Mouse (Mus musculus): ENCODE measurements around the gene Nfix. TPM values are rescaled to one million over a fixed set of nuclear protein-coding genes. Genes with fewer than 3 reads are reported as not detected.
"Not testable (repeated sequence)": the region's sequence is repeated elsewhere in the genome, so short reads cannot be mapped to it uniquely, and the experiment has no call there.

Gene Nfix
- total and polyA plus RNA-seq, 3 experiments: 59.9 to 113 (median 91.3) TPM

DNA sequence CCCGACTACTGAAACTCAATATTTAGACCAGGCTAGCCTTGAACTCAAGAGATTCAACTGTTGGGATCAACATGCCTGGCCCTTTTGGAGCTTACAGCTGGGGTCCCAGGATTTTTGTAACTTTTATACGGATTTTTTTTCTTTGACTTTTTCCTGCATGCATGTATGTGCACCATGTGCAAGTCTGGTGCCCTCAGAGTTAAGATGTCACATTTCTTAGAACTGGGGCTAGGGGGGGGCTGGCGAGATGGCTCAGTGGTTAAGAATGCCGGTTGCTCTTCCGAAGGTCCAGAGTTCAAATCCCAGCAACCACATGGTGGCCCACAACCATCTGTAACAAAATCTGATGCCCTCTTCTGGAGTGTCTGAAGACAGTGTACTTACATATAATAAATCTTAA lies 99.6 kb downstream of the Nfix start:
- DNase-seq: no peak

DNA sequence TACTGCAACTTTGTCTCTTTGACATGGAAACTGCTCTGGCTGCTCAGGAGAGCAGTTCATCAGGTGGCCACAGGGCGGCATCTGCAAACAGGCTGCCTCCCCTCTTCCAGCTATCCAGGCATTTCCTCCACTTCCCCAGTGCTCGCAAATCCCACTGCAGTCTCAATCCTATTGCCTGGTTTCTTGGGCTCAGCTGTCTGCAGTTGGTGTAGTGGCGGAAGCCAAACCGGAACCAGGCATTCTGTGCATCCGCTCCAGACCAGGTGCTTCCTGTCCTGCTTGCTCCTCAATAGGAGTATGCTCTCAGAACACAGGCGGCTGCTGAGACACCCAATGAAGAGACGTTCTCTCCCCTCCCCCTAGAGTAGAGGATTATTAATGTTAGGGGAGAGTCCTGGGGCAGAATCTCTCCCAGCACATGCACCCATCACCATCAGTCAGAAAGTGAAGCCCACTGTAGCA lies 100.3 kb downstream of the Nfix start:
- peak; percentile 68 for DNase-seq

DNA sequence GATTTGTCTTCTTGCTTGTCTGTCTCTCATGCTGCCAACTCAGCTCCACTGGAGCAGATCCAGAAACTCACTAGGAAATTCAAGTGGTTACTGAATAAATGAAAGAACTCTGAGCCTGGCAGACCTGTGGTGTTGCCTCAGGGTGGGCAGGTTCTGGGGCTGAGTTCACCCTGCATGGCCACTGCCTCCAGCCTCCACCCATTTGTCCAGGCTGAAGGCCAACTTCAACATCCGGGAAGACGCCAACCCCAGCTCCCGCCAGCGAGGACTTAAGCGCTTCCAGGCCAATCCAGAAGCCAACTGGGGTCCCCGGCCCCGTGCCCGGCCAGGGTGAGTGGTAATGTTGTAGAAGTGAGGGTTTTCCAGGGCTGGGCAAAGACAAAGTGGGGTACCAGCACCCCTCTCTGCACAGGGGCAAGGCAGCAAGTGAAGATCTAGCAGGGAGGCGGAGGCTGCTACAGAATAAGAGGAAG lies 101.2 kb downstream of the Nfix start:
- peak; percentile 74 for DNase-seq

DNA sequence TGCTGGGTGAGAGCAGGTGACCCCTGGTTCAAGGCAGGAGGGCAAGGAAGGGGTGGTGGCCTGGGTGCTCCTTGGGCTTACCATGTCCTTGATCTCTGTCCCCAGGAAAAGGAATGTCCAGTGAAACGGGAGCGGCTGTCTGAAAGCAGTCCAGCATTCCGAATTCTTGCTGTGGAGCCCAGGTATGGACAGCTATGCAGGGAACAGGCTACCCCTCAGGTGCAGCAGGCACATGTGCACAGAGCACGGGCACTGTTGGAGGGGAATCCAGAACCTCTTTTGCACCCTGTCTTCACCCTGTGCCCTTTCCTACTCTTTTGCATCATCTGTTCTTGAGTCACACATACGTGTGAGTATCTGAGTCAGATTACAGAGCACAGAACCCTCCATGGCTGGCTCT lies 101.9 kb downstream of the Nfix start:
- no peak for DNase-seq

DNA sequence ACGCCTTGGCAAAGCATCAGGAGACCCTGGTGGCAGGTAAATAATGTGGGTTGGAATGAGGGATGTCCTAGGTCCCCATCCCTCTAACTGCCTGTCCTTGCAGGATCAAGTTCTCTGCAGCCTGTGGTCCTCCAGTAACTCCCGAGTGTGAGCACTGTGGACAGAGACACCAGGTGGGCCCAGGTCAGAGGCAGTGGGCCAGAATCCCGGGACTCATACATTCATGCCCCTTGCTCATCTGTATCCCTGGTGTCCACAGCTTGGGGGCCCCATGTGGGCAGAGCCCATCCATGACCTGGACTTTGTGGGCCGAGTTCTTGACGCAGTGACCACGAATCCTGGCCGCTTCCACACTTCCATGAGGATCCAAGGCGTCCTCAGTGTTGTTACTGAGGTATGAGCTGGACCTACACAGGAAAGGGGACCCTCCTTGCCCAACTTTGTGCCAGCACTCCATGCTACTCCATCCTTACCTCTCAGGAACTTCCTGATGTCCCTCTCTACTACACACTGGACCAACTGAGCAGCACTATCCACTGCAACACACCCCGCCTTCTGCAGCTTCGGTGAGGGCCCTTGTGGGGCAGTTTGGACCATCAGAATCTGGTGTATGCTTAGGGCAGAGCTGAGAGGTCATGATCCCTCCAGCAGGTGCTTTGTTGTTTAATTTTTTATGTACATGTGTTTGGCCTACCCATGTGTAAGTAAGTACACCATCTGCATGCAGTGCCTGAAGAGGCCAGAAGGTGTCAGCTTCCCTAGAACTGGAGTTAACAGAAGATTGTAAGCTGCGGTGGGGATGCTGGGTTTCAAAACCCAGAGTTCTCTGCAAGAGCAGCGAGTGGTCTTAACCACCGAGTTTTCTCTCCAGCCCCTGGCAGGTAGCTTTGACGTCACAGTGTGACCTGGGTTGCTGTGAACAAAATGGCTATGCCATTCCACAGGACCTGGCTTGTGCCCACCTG lies 102.7 kb downstream of the Nfix start:
- DNase-seq: no peak

DNA sequence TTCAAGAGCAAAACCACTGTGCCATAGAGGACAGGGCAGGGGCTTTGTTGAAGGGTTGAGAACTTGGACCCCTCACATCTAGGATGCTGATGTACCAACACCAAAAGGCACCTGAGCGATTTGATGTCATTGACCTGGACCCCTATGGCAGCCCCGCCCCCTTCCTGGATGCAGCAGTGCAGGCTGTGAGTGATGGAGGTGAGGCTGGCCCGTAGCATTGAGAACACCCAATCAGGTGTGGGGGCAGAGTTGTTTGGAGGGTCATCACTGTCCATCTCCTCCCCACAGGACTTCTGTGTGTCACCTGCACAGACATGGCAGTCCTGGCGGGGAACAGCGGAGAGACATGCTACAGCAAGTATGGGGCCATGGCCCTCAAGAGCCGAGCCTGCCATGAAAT lies 105.0 kb downstream of the Nfix start:
- DNase-seq: no peak

DNA sequence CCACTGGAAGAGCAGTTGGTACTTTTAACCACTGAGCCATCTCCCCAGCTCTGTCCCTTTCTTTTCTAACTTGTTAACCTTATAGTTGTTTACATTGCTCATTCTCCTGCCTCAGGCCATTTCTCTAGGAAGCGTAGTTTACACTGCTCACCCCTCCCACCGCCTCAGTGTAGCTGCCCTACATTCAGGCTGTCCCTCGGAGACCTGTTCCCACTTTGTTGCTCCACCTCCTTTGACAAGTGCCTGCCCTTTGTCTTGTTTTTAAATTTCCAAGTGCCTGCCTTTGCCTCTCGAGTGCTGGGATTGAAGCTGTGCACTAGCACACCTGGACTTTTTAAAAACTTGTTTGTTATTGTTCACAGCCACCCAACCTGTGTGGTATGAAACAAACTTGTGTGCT lies 106.8 kb downstream of the Nfix start:
- no peak for DNase-seq

DNA sequence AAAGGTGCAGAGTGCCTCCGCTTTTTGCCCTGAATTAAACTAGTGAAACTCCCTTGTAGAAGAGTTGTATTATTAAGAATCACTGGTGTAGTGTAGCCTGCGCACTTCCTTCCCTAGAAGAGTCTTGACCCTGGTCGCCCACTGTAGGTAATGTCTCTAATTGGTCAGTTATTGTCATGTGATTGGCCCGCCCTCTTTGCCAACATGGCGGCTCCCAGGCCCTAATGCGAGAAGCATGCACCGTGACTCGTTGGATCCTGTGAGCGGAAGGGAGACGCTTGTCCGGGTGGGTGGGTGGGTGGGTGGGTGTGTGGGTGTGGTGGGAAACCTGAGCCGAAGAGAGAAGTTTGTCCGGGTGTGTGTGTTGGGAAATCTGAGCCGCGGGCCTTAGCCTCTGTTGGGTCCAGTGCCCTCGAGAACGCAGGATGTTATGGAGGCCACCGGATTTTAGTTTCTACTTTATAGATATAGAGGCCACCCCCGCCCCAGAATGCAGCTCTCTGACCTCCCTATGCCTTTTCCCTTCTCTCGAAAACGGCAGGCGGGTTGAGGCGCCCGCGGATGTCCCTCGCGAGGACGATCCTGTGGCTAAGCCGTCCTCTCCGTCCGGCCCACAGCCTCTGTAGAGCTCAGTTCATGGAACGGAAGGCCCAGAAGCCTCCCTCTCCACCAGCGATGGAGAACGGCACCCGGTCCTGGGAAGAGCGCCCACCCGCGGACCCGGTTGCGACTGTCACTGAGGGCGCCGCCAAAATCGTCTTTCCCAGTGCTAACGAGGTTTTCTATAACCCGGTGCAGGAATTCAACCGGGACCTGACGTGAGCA lies 110.8 kb downstream of the Nfix start:
- peak; percentile 95 for DNase-seq

DNA sequence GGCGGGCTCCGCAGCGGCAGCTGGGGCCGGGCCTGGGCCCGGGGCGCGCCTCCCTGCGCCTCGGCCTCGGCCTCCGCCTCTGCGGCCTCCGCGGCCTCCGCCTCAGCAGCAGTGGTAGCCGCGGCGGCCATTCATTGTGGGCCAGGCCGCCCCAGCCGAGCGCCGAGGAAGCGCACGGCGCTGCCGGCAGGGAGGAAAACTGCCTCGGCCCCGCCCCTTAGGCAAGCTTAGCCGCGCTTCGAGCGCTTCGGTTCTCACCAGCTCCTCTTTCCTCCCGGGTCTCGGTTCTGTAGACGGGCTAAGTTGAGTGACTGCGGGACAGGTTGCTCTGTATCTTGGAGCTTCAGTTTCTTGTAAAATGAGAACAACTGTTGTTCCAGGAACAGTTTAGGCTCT lies 112.4 kb downstream of the Nfix start, which contains the start of gene Nacc1:
Gene Nacc1 (minus strand): TSS at position 158 of the 396 bp plus-strand sequence.
- peak; percentile 93 for DNase-seq

DNA sequence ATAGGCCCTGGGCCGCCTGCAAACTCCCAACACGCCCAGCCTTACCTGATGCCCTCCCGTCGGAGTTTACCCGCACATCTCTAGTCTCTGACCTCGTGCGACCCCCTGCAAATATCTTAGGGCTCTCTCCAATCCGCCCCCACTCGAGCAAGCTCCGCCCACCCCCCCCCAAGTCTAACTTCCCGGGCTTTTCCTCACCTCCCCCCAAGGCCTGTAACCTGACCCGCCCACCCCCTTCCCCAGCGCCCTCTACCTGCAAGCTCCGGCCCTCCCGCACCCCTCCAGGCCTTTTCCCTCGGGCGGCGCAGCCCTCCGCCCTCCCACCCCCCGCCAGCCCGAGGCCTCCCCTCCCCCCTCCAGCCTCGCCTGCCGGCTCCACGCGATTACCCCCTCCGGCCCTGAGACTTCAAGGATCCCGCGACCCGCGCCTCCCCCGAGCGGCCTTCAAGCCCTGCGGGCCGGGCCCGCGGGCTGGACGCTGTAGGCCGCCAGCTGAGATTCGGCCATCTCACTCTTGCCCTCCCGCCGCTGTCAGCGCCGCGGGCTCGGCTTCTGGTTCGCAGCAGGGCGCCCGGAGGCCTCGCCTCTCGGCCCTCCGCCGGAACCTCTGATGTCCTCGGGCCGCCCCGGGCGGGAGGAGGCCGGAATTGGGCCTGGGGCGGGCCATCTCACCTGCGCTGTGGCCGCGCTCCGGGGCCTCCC lies 113.0 kb downstream of the Nfix start:
- no peak for DNase-seq

DNA sequence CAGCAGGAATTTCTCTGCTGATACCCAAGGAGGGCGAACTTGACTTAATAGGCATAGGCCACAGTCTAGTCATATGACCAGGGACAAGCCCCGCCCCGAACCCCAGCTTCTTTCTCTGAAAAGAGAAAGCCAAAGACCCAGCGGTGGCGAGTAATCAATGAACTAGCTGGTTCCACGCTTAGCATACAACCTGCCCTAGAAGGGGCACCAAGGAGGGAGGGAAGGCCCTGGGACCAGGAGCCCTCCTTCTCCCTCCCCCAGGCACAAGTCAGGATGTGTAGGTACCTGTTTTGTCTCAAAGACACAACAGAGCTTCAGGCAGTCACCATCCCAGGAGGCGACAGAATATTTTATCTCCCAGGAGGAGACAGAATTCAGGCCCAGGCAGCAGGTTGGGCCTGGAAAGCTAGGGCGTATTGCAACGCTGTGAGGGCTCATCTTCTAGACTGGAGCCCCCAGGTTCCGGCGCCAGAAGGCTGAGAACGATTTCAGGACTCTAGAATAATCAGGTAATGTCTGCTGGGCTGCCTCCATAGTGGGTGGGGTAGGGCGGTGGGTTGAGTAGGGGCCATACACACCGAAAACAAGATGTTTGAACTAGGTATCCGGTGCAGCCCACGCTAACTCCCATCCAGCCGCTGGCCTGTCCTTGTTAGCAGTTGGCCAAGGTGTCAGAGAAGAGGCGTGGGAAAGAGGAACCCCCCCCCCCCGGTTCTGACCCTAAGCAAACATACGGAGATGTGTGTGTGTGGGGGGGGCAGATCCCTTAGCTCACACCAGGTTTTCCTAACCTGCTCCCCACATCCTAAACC lies 113.7 kb downstream of the Nfix start, which contains the start of gene Trmt1:
Gene Trmt1 (plus strand): TSS at position 117 of the 812 bp plus-strand sequence.
- DNase-seq: peak; percentile 62

DNA sequence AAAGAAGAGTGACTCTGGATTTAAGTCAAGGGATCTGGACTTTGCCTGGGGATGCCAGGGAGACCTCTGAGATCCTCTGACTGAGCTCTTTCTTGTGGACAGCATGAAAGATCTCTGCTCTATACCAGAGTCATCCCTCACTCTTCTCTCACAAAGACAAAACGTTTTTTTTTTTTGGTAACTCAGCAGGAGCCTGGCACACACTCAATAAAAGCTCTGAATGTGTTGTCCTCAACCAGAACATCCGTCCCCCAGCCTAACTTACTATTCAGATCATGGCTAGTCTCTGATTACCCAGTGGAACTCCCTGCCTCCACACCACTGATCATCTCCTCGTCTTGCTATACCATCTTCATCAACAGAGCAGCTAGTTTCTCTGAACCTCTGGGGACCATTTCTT lies 115.6 kb downstream of the Nfix start:
- no peak for DNase-seq

DNA sequence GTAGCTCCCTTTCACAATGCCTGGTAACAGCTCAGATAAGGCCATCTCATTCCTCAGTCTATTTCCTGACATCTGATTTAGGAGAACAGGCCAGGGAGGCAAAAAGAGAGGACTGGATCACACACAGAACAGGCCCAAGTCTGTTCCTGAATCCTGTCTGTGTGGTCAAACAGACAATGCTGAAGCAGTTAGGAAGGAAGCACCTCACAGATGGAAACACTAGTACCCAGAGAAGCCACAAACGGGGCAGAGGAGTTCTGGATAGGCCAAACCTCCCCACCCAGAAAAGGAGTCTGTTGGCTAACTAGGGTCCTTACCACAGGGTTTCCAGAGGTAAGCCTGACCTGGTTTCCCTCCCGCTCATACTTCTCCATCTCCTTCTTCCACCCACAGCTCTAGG lies 117.9 kb downstream of the Nfix start:
- no peak for DNase-seq

DNA sequence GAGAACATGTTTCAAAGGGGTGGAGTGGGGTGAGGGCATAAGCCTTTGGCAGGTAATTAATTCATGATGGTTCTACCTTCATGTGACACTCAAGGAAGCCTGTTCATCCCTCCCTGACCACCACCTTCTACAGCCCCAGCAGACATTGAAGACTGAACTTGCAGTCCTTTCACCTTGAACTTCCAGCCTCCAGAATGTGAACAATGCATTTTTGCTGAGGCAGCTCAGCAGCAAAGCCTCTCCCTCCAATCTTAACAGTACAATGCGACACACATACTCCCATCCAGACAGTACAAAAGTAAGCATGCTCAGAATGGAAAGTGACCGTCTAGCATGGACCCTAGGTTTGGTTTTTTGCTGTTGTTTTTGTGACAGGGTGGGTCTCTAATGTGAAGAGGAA lies 118.7 kb downstream of the Nfix start:
- no peak for DNase-seq

DNA sequence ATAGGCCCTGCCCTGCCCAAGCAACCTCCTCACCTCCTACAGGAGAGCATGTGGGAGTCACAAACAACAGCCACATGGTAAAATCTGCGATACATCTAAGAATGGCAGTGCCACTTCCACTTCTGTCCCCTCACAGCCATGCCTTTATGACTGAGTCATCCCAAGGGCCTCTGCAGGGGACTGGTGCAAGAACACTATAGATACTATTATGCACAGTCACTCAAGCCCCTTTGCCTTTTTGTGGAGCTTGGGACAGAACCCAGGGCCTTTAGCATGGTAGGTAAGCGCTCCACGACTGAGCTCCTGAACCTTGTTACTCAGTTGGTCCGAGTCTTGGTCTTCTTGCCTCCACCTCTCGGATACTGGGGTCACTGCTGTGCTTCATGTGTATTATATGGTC lies 122.8 kb downstream of the Nfix start:
- DNase-seq: no peak

DNA sequence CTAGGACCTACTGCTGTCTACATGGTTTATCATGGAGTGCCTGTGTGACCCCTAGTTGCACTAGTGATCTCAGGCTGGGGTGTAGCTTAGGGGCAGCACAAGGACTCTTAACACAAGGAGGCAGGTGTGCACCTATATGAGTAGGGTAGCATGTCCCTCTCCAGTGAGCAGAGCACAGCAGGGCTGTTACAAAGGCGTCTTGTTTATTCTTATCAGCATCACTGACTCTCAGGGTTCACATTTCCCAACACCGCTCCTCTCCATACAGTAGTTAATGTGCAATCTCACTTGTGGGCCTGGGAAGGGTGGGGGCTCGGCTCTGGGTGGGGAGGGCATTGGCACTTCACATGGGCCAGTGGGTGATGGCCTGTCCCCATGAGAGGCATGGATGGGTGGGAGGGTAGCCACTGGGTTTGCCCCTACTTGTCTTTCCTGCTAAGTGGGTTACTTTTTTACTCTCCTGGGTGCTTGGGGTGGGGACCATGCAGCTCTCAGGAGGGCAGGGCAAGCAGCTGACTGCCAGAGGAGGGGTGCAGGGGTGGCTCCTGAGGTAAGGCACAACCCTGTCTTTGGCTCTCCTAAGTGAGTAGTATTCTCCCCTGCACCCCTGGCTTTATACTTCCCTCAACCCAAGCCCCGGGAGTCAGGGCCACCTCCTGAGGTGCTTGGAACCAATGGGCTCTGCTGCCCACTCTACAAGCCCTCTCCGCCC lies 129.7 kb downstream of the Nfix start:
- not testable (repeated sequence) for DNase-seq

DNA sequence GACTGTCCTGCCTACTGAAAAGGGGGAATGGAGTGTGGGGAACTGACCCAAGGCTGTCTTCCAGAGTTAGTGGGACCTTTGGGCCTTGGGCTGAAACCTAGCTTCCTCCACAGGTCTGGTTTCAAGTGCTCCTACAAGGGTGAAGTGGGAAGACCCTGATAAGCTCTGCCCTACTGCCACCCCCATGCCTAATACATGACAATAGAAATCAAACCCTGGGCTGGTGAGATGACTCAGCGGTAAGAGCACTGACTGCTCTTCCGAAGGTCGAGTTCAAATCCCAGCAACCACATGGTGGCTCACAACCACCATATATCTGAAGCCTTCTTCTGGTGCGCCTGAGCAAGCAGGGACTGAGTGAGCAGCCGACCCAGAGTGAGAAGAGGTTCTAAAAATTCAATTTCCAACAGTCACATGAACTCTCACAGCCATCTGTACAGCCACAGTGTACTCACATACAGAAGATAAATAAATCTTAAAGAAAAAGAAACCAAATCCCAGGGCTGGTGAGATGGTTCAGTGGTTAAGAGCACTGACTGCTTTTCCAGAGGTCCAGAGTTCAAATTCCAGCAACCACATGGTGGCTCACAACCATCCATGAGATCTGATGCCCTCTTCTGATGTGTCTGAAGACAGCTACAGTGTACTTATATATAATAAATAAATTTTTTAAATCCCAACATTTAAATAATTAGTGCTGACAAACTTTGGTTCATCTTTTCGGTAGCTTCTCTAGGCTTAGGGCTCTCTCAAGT lies 131.2 kb downstream of the Nfix start:
- no peak for DNase-seq

DNA sequence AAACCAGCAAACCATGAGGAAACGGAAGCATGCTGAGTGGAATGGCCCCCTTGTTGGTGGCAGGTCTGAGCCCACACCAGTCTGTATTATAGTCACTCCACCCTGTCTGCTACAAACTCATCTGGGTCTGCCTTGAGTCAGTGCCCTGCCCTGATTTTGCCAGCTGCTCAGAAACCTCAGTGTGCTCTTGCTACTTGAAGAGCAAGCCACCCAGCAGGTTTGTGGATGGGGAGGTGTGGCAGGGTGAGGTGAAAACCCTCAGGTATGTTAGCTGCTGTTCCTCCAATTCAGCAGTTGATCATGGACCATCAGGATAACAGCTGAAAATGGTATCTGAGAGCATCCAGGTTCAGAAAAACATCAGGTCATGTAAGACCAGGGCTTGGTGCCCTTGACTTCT lies 132.1 kb downstream of the Nfix start:
- DNase-seq: no peak

DNA sequence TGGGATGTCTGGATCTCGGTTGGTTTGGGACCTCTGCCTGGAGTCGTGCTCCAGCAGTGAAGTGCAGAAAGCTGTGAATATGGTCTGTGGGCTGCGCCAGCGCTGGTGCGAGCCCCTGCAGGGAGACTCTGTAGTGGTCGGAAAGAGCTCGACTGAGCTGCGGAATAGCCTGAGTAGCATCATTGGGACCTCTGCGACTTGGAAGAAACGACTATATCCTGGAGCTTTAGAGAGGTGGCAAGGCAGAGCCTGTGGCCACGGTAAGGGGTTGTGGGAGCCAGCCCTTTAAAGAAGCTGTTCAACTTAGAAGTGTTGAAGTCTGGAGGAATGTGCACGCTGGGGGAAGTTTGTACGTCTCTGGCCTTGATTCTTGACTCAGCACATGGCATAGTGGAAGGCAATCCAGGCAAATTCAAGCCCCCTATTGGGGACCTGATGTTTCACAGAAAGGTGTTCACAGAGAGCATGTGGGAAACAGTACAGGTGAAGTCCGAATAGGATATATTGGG lies 134.7 kb downstream of the Nfix start:
- DNase-seq: no peak

Data from adrenal gland, adult 2 months (tissue).